Mouse (Mus musculus) intestine, embryonic 14.5 days (tissue): ENCODE results near the gene Blvrb. TPM values are rescaled to one million over a fixed set of nuclear protein-coding genes. Genes with fewer than 3 reads are reported as not detected.
"Not testable (repeated sequence)": the region's sequence is repeated elsewhere in the genome, so short reads cannot be mapped to it uniquely, and the experiment has no call there.

ENCODE experiments used
- ATAC-seq: fragments of 200-750 bp; cut with Nextera tagmentation; replicated peaks from 2 replicates; pipeline ENCODE4 v1.8.0; 2017; ENCODE audit warnings: low read depth, moderate number of reproducible peaks, moderate TSS enrichment, moderate library complexity; ENCODE audit not compliant: low FRiP score, low TSS enrichment
- DNase-seq: peaks from one replicate; pipeline ENCODE4 v3.0.0-alpha.2; 2018; ENCODE audit warnings: low spot score
- H3K27ac ChIP-seq: fragments of 300-500 bp; sonication (generic); 2 replicates; pipeline ENCODE4 v1.5.1; 2014; ENCODE audit warnings: low read depth, mild to moderate bottlenecking, control low read depth
- H3K27me3 ChIP-seq: fragments of 300-500 bp; sonication (generic); replicated peaks from 2 replicates; pipeline ENCODE4 v1.6.1; 2014; ENCODE audit warnings: low read length, control low read depth; ENCODE audit not compliant: control insufficient read depth, insufficient read depth
- H3K36me3 ChIP-seq: fragments of 300-500 bp; sonication (generic); 2 replicates; pipeline ENCODE4 v1.6.1; 2014; ENCODE audit warnings: low read length, control low read depth; ENCODE audit not compliant: control insufficient read depth, insufficient read depth
- H3K4me1 ChIP-seq: fragments of 300-500 bp; sonication (generic); replicated peaks from 2 replicates; pipeline ENCODE4 v1.6.1; 2014; ENCODE audit warnings: low read length, control low read depth, mixed read lengths; ENCODE audit not compliant: control insufficient read depth, insufficient read depth
- H3K4me2 ChIP-seq: fragments of 300-500 bp; sonication (generic); 2 replicates; pipeline ENCODE4 v1.6.1; 2014; ENCODE audit warnings: low read length
- H3K4me3 ChIP-seq: fragments of 300-500 bp; sonication (generic); 2 replicates; pipeline ENCODE4 v1.5.1; 2014; ENCODE audit warnings: low read depth, low read length, control low read depth, mixed read lengths
- H3K9ac ChIP-seq: fragments of 300-500 bp; sonication (generic); 2 replicates; pipeline ENCODE4 v1.6.1; 2014; ENCODE audit warnings: mild to moderate bottlenecking, low read length
- H3K9me3 ChIP-seq: fragments of 300-500 bp; sonication (generic); 2 replicates; pipeline ENCODE4 v1.6.1; 2016; ENCODE audit warnings: low read length, control low read depth; ENCODE audit not compliant: control insufficient read depth
- WGBS: fragments of 180-500 bp; shearing (Covaris S2); extraction: QIAGEN DNeasy Blood & Tissue Kit; methylation state at CpG from one replicate; pipeline ENCODE4 v1.1.7; 2014; 5-methylcytosine and 5-hydroxymethylcytosine counted together
- polyA plus RNA-seq: library from polyadenylated mRNA; unstranded; fragments of >200 nt; fragmentation: Nextera tagmentation; extraction: Ambion mirVana; gene quantifications from 2 replicates; pipeline ENCODE4 v1.2.1, GENCODE M21; 2014

Gene Blvrb
- polyA plus RNA-seq, 1 experiment from 2014 or later = 52.3 TPM

DNA sequence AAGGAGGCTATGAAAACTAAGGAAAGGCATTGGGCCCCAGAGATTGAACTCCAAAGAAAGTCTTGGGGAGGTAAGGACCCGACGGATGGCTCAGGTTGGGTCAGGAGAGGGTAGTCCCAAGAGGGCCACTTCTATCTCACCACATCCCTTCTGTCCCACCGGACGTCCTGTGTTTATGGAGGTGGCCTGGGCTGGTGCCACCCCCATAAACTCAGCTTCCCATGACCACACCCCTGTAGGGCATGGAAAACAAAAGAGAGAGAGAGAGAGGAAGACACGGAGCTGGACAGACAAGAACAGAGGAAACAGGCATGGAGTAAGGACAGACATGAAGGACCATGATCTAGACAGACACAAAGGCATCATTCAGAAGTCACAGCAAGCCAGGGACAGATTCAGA, 45.7 kb downstream of the Blvrb start:
- Histone ChIP-seq H3K4me3 (no peak overlapping the region), H3K4me1 (peaks cover 8% of the 10 kb centered on the region), H3K9ac (no peak overlapping the region), H3K27ac (no peak overlapping the region), H3K36me3 (peaks cover 9% of the 10 kb centered on the region), H3K27me3 (no peaks in the 10 kb centered on the region), H3K4me2 (no peak overlapping the region), H3K9me3 (no peaks in the 10 kb centered on the region)
- no peak for DNase-seq
- no peak for ATAC-seq
- 81% methylated on average over 5 of the region's 5 CpGs for WGBS

GRCm38 (mm10) chr7:27494659-27495367, 47.0 kb downstream of the Blvrb start:
- H3K4me2 ChIP-seq, DNase-seq, H3K27me3 ChIP-seq, H3K9ac ChIP-seq, H3K4me1 ChIP-seq, H3K4me3 ChIP-seq, H3K27ac ChIP-seq, H3K9me3 ChIP-seq, H3K36me3 ChIP-seq, ATAC-seq: not testable (repeated sequence)
- 90% methylated on average over 9 of the region's 9 CpGs for WGBS

DNA sequence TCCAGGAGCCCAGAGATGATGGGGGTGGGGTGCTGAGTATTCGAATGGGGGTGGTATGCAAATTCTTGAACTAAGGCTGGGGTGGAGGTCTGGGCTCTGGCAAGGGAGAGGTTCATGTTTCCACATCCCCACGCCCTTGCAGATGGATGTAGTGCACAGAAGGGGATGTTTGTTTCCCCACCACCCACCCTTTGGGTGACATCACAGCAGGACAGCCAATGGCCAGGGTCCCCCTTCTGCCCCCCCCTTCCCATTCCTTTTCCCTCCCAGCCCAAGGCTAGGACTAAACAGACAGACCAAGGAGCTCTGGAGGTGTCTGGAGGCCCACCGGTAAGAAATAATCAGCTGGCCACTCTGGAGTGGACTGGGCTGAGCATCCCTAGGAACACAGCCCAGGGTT, 51.3 kb downstream of the Blvrb start, which contains the start of gene Prx:
Prx (plus strand) TSS at position 289 of the 400 bp plus-strand sequence.
- WGBS = 25% methylated on average over 3 of the region's 3 CpGs
- DNase-seq (no peak), ATAC-seq (no peak)
- Histone ChIP-seq H3K4me2 (no peak within 1 kb of the TSS), H3K36me3 (no peaks in the 10 kb centered on the region), H3K9ac (no peak within 1 kb of the TSS), H3K27me3 (no peaks in the 10 kb centered on the region), H3K27ac (no peak within 1 kb of the TSS), H3K4me1 (no peaks in the 10 kb centered on the region), H3K9me3 (no peaks in the 10 kb centered on the region), H3K4me3 (no peak within 1 kb of the TSS)

DNA sequence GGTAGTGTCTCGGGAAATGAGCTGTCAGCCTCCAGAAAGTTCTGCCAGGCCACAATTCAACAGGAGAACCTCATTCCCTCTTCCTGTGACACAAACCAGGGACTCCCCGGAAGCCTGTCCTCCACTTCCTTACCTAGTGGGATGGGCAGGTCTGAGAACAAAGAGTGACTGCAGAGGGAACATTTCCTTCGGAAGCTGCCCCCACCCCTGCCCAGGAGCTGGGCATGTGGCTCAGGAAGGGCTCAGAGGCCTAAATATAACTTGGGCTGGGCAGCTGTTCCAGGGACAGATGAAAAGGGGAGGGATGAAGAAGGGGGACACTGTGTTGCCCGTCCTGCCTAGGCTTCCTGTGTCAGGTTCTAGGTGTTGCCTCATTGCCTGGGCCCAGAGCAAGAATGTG, 53.8 kb downstream of the Blvrb start:
- H3K36me3 ChIP-seq = no peaks in the 10 kb centered on the region
- H3K4me1 ChIP-seq = 0 out of 2 replicates have a peak, but pooled peaks cover 2% of the 10 kb centered on the region
- H3K9me3 ChIP-seq = no peaks in the 10 kb centered on the region
- ATAC-seq (no peak), DNase-seq (no peak)
- peak overlapping the region; percentile 41; the same call in 1 of the 2 replicates for H3K27ac ChIP-seq
- no peak overlapping the region for H3K9ac ChIP-seq
- no peaks in the 10 kb centered on the region for H3K27me3 ChIP-seq
- 46% methylated on average over 4 of the region's 4 CpGs for WGBS
- no peak overlapping the region for H3K4me2 ChIP-seq
- no peak overlapping the region for H3K4me3 ChIP-seq

DNA sequence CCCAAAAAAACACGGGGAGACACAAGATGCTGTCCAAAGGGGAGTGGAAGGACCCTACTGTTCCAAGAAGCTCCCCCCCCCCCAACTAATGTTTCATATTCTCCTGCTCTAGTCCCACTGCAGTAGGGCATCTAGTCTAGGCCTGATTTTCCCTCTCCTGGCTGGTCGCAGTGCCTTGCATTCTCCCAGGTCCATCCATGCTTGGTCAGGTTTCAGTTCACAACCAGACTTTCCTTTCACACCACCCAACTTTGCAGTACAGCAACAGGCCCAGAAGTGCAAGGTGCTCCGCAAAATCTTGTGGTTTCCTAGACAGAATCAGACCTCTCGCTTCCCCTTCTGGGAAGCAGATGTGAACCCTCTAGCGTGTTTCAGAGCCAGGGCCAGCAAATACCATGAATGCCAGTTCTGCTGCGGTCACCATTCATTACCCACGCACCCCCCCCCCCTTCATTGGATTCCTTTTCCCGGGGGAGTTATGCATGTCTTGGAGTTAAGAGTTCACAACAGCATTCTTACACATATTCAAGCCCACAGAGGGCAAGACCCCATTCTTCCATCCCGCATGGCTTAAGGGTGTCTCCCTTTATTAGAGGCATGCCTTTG, 59.1 kb downstream of the Blvrb start:
- Histone ChIP-seq H3K4me3 (peak overlapping the region; percentile 63), H3K4me1 (peaks cover 11% of the 10 kb centered on the region; the same call in 1 of the 2 replicates), H3K9me3 (no peaks in the 10 kb centered on the region), H3K27ac (peak overlapping the region; percentile 99), H3K36me3 (no peaks in the 10 kb centered on the region), H3K9ac (peak overlapping the region; percentile 75), H3K27me3 (no peaks in the 10 kb centered on the region), H3K4me2 (peak overlapping the region; percentile 68)
- DNase-seq (no peak), ATAC-seq (no peak)
- 36% methylated on average over 9 of the region's 9 CpGs for WGBS

GRCm38 (mm10) chr7:27507711-27508647, 60.2 kb downstream of the Blvrb start:
- Histone ChIP-seq H3K9ac (peak overlapping the region; percentile 75), H3K4me2 (peak overlapping the region; percentile 68), H3K4me3 (peak overlapping the region; percentile 63), H3K4me1 (peaks cover 11% of the 10 kb centered on the region; the same call in 1 of the 2 replicates), H3K36me3 (no peaks in the 10 kb centered on the region), H3K27me3 (no peaks in the 10 kb centered on the region), H3K27ac (peak overlapping the region; percentile 99), H3K9me3 (no peaks in the 10 kb centered on the region)
- DNase-seq (peak; percentile 100), ATAC-seq (peak; percentile 92)
- 1% methylated on average over 54 of the region's 54 CpGs for WGBS

GRCm38 (mm10) chr7:27508648-27509005, 60.8 kb downstream of the Blvrb start:
- ATAC-seq (peak; percentile 52), DNase-seq (peak; percentile 75)
- Histone ChIP-seq H3K4me2 (peak overlapping the region; percentile 68), H3K27ac (peak overlapping the region; percentile 99), H3K4me1 (peaks cover 11% of the 10 kb centered on the region; the same call in 1 of the 2 replicates), H3K36me3 (no peaks in the 10 kb centered on the region), H3K9ac (peak overlapping the region; percentile 29; the same call in 1 of the 2 replicates), H3K4me3 (peak overlapping the region; percentile 63), H3K9me3 (no peaks in the 10 kb centered on the region), H3K27me3 (no peaks in the 10 kb centered on the region)
- WGBS = 18% methylated on average over 6 of the region's 6 CpGs

DNA sequence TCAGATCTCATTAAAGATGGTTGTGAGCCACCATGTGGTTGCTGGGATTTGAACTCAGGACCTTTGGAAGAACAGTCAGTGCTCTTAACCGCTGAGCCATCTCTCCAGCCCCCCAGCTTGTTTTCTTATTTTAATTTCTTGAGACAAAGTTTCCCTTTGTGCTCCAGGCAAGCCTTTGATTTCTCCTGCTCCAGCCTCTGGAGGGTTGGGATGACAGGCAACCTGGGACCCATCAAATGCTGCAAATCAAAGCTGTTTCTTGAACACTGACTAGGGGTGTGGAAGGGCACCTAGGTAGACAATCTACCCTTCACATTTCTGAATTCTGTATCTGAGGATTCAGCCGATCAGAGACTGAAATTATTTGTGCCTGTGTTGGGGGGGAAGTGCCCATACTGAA, 63.0 kb downstream of the Blvrb start:
- no peak for DNase-seq
- 88% methylated on average over 2 of the region's 2 CpGs for WGBS
- no peaks in the 10 kb centered on the region for H3K36me3 ChIP-seq
- peaks cover 11% of the 10 kb centered on the region; the same call in 1 of the 2 replicates for H3K4me1 ChIP-seq
- no peak overlapping the region for H3K27ac ChIP-seq
- ATAC-seq = no peak
- H3K4me2 ChIP-seq = no peak overlapping the region
- H3K9me3 ChIP-seq = no peaks in the 10 kb centered on the region
- H3K27me3 ChIP-seq = no peaks in the 10 kb centered on the region
- H3K9ac ChIP-seq = no peak overlapping the region
- no peak overlapping the region for H3K4me3 ChIP-seq
